In genomic region chr7:127411418-127411817, GRCm38 (mm10) we compare ENCODE assay signal across 22 mouse cellular contexts.
"Had no signal": no experiment of that assay in that cellular context is flagged by ENCODE, and none has a peak within 500 bp of the region (broad histone marks: within the 10 kb centered on the region; RNA-seq: fewer than 3 reads in every experiment).

No protein-coding gene starts in this region.

- H3K4me2 ChIP-seq: liver, embryonic 11.5 days; liver, embryonic 15.5 days; lung, embryonic 14.5 days; midbrain, embryonic 12.5 days; neural tube, embryonic 13.5 days; neural tube, embryonic 15.5 days had no signal

- H3K27me3 ChIP-seq: liver, embryonic 15.5 days; neural tube, embryonic 13.5 days; neural tube, embryonic 15.5 days had no signal

- ATAC-seq: midbrain, embryonic 16.5 days had no signal

- H3K9ac ChIP-seq: liver, embryonic 15.5 days; lung, embryonic 14.5 days; midbrain, embryonic 12.5 days; neural tube, embryonic 13.5 days; neural tube, embryonic 15.5 days had no signal

- H3K27ac ChIP-seq: liver, embryonic 15.5 days; midbrain, embryonic 10.5 days; midbrain, embryonic 12.5 days; neural tube, embryonic 13.5 days; neural tube, embryonic 15.5 days had no signal

- H3K9me3 ChIP-seq: liver, embryonic 15.5 days; midbrain, embryonic 10.5 days; neural tube, embryonic 13.5 days; neural tube, embryonic 15.5 days had no signal

- H3K4me3 ChIP-seq: liver, embryonic 15.5 days; megakaryocyte, embryonic 14.5 days; midbrain, embryonic 10.5 days; midbrain, embryonic 12.5 days; myocyte; neural tube, embryonic 13.5 days; neural tube, embryonic 15.5 days had no signal

- H3K36me3 ChIP-seq: liver, embryonic 15.5 days; midbrain, embryonic 12.5 days; neural tube, embryonic 15.5 days had no signal

- DNase-seq: lung, adult 18-20 months; lung, embryonic 14.5 days; lung, postnatal 10 days; lung, postnatal 4 days; midbrain, embryonic 14.5 days; retina, postnatal 1 day; right cerebral cortex, adult 18-20 months; right cerebral cortex, postnatal 25 days; right cerebral cortex, postnatal 4 days; spleen, adult 18-20 months; thymus, adult 18-20 months; thymus, postnatal 14 days; thymus, postnatal 36 days had no signal
